Mouse (Mus musculus) spleen, postnatal 36 days (tissue): ENCODE data around the gene Cpt1a.

Source experiments
- DNase-seq, 2 experiments: peaks; one replicate each; pipeline ENCODE4 v3.0.0; 2022; ENCODE audit warnings: low spot score in 2 of 2, mixed read lengths in 1 of 2

Cpt1a gene

GRCm38 (mm10) chr19:3322261-3322969 lies at the start of gene Cpt1a:
Gene Cpt1a, plus strand, starts transcription at chr19:3322334.
- DNase-seq: peak; percentile 67 to 72

DNA sequence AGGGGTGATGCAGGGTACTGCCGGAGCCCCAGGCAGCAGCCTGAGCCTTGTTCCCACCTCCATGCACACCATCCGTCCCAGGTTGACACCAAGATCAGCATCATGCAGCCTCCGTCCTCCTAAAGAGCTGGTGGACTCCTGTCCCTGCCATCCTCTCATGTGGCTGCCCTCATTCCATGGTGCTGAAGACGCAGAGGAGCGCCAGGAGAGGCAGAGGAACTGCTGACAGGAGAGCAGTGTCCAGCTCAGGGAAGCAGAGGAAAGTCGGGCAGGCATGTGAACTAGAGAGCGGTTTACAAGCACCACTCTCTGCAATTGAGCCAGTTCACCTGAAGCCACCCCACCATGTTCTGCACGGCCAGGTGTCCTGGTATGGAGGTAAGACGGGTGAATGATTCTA lies 48.8 kb upstream of the Cpt1a start:
- DNase-seq: no peak

DNA sequence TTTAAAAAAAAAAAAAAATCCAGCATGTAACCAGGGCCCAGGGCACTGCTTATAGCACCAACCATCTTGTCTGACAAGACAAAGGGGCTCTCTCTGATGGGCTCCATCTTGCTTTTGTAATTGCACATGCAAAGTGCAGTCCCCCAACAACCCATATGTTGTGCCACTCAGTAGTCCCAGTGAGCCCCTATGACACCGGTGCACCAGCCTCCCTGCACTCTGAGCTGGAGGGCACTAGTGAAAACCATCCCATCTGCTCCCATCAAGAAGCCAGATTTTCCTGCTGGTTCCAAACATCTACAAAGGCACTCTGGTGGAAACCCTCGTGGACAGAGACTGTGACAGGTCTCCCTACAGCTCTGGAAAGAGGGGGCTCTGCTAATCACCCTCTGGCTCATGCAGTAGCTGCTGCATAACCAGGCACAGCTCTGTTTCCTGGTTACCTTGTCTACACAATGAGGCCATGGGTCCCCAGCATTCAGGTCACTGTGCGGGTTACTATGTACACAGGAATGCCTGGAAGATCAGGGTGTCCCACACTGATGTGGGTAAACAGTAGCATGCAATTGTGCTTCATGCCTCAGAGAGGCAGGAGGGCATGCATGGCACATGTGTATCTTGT lies 46.3 kb upstream of the Cpt1a start:
- DNase-seq: no peak

- no peak for DNase-seq
These were observed 40.2 kb upstream of the Cpt1a start for GRCm38 (mm10) chr19:3281886-3282285.

- peak; percentile 70 to 78 for DNase-seq
These were observed 39.3 kb upstream of the Cpt1a start, which contains the start of the genes Mrpl21 and Ighmbp2 for GRCm38 (mm10) chr19:3282572-3283467. Gene Mrpl21, plus strand, starts transcription at chr19:3282901. Gene Ighmbp2, minus strand, starts transcription at chr19:3283017.

DNA sequence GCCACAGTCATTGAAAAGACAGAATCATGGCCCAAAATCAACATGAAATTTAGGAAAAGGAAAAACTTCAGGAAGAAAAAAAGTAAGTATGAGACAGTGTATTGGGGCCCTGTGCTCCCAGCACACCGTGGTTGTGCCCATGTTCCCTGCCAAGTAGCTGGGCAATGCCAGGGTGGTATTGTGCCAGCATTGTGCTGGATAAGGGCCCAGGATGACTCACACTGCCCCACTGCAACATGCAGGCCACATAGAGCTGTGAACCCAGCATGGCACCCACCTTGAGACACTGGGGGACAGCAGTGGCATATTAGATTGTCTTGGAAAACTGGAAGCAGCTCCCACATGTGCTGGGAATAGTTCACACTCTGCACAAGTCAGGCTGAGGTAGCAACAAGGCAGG lies 33.1 kb upstream of the Cpt1a start:
- DNase-seq: no peak

DNA sequence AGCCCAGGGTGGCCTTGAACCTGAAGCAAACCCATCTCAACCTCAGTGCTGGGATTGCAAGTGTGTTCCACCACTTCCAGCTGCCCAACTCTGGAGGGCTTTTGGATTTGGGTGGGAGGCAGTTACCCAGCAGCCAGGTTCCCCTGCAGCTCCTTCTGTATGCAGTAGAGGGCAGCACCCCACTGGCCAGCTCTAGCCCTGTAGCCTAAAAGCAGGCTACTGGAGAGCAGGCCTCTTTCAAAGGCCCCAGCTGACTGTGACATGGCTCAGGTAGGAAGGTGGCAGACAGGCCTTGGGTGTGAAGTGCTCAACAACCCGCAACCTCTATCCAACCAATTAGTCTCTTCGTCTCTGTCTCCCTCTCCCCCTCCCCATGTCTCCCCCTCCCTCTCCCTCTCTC lies 30.1 kb upstream of the Cpt1a start:
- DNase-seq: peak; percentile 21 to 47

GRCm38 (mm10) chr19:3292993-3293392 lies 29.1 kb upstream of the Cpt1a start:
- DNase-seq: no peak

DNA sequence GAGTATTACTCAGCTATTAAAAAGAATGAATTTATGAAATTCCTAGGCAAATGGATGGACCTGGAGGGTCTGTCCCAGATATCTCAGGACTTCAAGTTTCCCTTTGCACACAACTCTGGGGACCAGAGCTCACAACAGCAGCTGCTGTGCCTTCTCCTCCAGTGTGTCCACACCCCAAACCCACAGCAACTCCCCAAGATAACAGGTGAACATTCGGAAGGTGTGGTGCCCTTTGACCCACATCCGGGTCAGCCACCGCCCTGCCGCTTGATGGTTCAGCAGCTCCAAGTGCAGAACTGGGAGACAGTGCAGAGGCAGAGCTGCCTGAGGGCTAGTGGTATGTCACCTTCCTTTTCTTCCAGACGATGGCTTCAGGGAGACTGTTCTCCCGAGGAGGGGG lies 26.9 kb upstream of the Cpt1a start:
- DNase-seq: no peak

GRCm38 (mm10) chr19:3297034-3297433 lies 25.1 kb upstream of the Cpt1a start:
- DNase-seq: no peak

GRCm38 (mm10) chr19:3297775-3298174 lies 24.4 kb upstream of the Cpt1a start:
- DNase-seq: no peak

DNA sequence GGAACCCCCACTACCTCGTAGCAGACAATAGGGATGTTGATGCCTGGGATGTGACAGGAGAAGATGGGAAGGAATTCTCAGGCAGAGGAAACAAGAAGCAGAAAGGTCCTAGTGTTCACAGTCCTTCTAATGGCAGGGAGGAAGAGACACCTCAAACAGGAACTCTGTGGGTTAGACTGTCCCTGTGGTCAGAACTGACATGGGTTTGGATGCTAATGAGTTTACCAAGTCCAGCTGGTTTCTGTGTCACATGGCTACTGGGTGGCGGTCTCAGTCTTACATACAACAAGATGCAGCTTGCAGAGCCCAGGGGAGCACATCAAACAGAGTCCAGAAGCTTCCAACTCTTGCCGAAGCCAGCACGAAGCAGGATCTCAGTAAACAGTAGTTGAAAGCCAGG lies 18.1 kb upstream of the Cpt1a start:
- DNase-seq: no peak

- DNase-seq: no peak
These were observed 14.8 kb upstream of the Cpt1a start for GRCm38 (mm10) chr19:3307175-3307949.

DNA sequence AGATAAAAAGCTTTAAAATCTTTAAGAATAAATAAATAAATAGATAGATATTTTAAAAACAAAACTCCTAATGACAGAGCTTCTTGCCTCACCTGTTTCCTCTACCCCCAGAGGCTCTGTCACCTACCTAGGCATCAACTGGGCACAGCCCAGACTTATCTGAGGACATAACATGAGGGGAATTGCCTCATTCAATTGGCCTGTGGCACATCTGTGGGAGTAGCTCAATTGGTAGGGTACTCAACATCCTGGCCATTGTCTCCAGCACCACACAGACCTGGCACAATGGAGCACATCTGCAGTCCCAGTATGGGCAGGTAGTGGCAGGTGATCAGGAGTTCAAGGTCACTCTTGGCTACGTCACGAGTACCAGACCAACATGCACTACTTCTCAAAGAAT lies 2.8 kb upstream of the Cpt1a start:
- DNase-seq: no peak

DNA sequence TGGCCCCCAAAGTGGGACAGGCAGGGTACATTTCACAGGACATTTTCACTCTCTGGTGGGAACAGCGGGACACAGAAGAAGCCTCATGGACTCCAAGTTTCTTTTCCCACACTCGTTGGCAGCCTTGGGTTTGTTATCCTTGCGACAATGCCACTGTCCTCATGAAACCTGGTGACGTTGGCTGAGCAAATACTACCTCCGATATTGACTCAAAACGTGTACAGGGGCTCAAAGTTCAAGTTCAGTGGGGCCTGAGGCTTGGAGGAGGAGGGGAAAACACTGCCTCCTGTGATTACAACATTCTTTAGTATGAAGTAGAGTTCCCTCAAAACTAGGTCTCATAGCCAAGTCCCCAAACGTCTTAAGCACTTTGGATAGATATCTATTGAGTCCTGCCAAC lies 2.0 kb upstream of the Cpt1a start:
- no peak for DNase-seq

DNA sequence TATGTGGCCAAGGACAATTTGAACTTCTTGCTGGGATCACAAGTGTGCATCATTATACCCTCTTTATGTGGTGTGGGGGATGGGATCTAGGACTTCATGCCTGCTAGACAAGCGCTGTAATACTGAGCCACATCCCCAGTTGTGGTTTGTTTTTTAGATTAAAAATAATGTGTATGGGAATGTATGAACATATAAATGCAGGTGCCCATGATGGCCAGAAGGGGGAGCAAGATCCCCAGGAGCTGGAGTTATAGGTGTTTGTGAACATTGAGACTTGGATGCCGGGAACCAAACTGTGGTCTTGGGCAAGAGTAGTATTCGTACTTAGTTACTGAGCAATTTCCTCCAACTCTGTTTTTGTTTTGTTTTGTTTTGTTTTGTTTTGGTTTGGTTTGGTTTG lies 1.3 kb upstream of the Cpt1a start:
- peak in 1 of 2 experiments; percentile 49 for DNase-seq

GRCm38 (mm10) chr19:3321617-3322016 lies 517 bp upstream of the Cpt1a start:
- peak; percentile 41 to 57 for DNase-seq

GRCm38 (mm10) chr19:3323201-3323621 lies 1.1 kb downstream of the Cpt1a start:
- peak; percentile 90 to 91 for DNase-seq

- peak; percentile 55 to 56 for DNase-seq
These were observed 1.7 kb downstream of the Cpt1a start for GRCm38 (mm10) chr19:3323753-3324270.

GRCm38 (mm10) chr19:3324271-3324811 lies 2.2 kb downstream of the Cpt1a start:
- no peak for DNase-seq
